Mouse (Mus musculus): Measurements from ENCODE around the gene Ppif.

- no peak for TF ChIP-seq ZNF384 (IDR thresholded peaks at IDR 0.05; ENCODE audit: low read depth, low read length)
- no peak for TF ChIP-seq MAFK (IDR thresholded peaks at IDR 0.05; ENCODE audit: insufficient read depth, low read depth, low read length)
- no peak for TF ChIP-seq CHD2 (IDR thresholded peaks at IDR 0.05; ENCODE audit: low read depth, low read length)
- no peak for TF ChIP-seq ZC3H11A (IDR thresholded peaks at IDR 0.05; ENCODE audit: borderline replicate concordance, low read depth, low read length)
- no peak for TF ChIP-seq HCFC1 (IDR thresholded peaks at IDR 0.05; ENCODE audit: borderline replicate concordance, insufficient read depth, low read length)
Measured at GRCm38 (mm10) chr14:25713443-25713842, 19.5 kb downstream of the Ppif start.

Measured in ES-E14 (cell line).